Mouse (Mus musculus) forebrain, embryonic 13.5 days (tissue): ENCODE results near the gene Lcmt1. TPM values are rescaled to one million over a fixed set of nuclear protein-coding genes. Genes with fewer than 3 reads are reported as not detected.

Experiments used
- ATAC-seq: fragments of 200-750 bp; cut with Nextera tagmentation; 2 replicates; pipeline ENCODE4 v1.8.0; 2017
- H3K27ac ChIP-seq: fragments of 300-500 bp; sonication (generic); 2 replicates; pipeline ENCODE4 v1.5.1; 2015; ENCODE audit warnings: inconsistent platforms, mild to moderate bottlenecking, moderate library complexity
- H3K27me3 ChIP-seq: fragments of 300-500 bp; sonication (generic); 2 replicates; pipeline ENCODE4 v1.6.1; 2015; ENCODE audit warnings: mild to moderate bottlenecking, inconsistent platforms
- H3K36me3 ChIP-seq: fragments of 300-500 bp; sonication (generic); 2 replicates; pipeline ENCODE4 v1.6.1; 2015; ENCODE audit warnings: mild to moderate bottlenecking, inconsistent platforms; ENCODE audit not compliant: poor library complexity, severe bottlenecking
- H3K4me1 ChIP-seq: fragments of 300-500 bp; sonication (generic); 2 replicates; pipeline ENCODE4 v1.6.1; 2015; ENCODE audit warnings: inconsistent platforms
- H3K4me2 ChIP-seq: fragments of 300-500 bp; sonication (generic); 2 replicates; pipeline ENCODE4 v1.6.1; 2015; ENCODE audit warnings: inconsistent platforms, mild to moderate bottlenecking, moderate library complexity
- H3K4me3 ChIP-seq: fragments of 300-500 bp; sonication (generic); 2 replicates; pipeline ENCODE4 v1.5.1; 2015; ENCODE audit warnings: mild to moderate bottlenecking, inconsistent platforms
- H3K9ac ChIP-seq: fragments of 300-500 bp; sonication (generic); 2 replicates; pipeline ENCODE4 v1.6.1; 2015; ENCODE audit warnings: mild to moderate bottlenecking, inconsistent platforms
- H3K9me3 ChIP-seq: fragments of 300-500 bp; sonication (generic); replicated peaks from 2 replicates; pipeline ENCODE4 v1.6.1; 2016; ENCODE audit warnings: inconsistent platforms
- WGBS: fragments of 180-500 bp; shearing (Covaris S2); methylation state at CpG from one replicate; pipeline ENCODE4 v1.1.7; 2015; 5-methylcytosine and 5-hydroxymethylcytosine counted together
- polyA plus RNA-seq: library from polyadenylated mRNA; unstranded; fragments of >200 nt; fragmentation: Nextera tagmentation; extraction: Ambion mirVana; gene quantifications from 2 replicates; pipeline ENCODE4 v1.2.1, GENCODE M21; 2015

The Lcmt1 gene
- polyA plus RNA-seq, 1 experiment from 2014 or later, result 87.7 TPM

- no peak overlapping the region for H3K9ac ChIP-seq
- no peaks in the 10 kb centered on the region for H3K27me3 ChIP-seq
- H3K4me3 ChIP-seq, result no peak overlapping the region
- H3K27ac ChIP-seq, result no peak overlapping the region
- no peaks in the 10 kb centered on the region for H3K9me3 ChIP-seq
- no peaks in the 10 kb centered on the region for H3K4me1 ChIP-seq
- H3K36me3 ChIP-seq, result peaks cover 43% of the 10 kb centered on the region
- WGBS, result 92% methylated on average over 1 of the region's 1 CpGs
- no peak overlapping the region for H3K4me2 ChIP-seq
- no peak for ATAC-seq
Observed at GRCm38 (mm10) chr7:123411109-123411508, 41.5 kb downstream of the Lcmt1 start.

- Histone ChIP-seq H3K27ac (no peak overlapping the region), H3K36me3 (peaks cover 40% of the 10 kb centered on the region), H3K9me3 (no peaks in the 10 kb centered on the region), H3K9ac (no peak overlapping the region), H3K4me3 (no peak overlapping the region), H3K27me3 (no peaks in the 10 kb centered on the region), H3K4me1 (no peaks in the 10 kb centered on the region), H3K4me2 (no peak overlapping the region)
- ATAC-seq, result no peak
- 72% methylated on average over 3 of the region's 3 CpGs for WGBS
Observed at GRCm38 (mm10) chr7:123412143-123412542, 42.6 kb downstream of the Lcmt1 start.

GRCm38 (mm10) chr7:123416803-123417202 lies 47.2 kb downstream of the Lcmt1 start:
- peaks cover 55% of the 10 kb centered on the region for H3K36me3 ChIP-seq
- H3K9me3 ChIP-seq, result no peaks in the 10 kb centered on the region
- H3K27me3 ChIP-seq, result no peaks in the 10 kb centered on the region
- H3K4me1 ChIP-seq, result no peaks in the 10 kb centered on the region
- H3K4me2 ChIP-seq, result no peak overlapping the region
- no peak for ATAC-seq
- no peak overlapping the region for H3K4me3 ChIP-seq
- 88% methylated on average over 4 of the region's 4 CpGs for WGBS
- no peak overlapping the region for H3K9ac ChIP-seq
- H3K27ac ChIP-seq, result no peak overlapping the region

- Histone ChIP-seq H3K27me3 (no peaks in the 10 kb centered on the region), H3K36me3 (peaks cover 57% of the 10 kb centered on the region), H3K27ac (no peak overlapping the region), H3K4me3 (no peak overlapping the region), H3K9ac (no peak overlapping the region), H3K4me2 (no peak overlapping the region), H3K4me1 (no peaks in the 10 kb centered on the region), H3K9me3 (no peaks in the 10 kb centered on the region)
- WGBS, result 84% methylated on average over 3 of the region's 3 CpGs
- ATAC-seq, result no peak
Observed at GRCm38 (mm10) chr7:123417661-123418060, 48.1 kb downstream of the Lcmt1 start.

- 97% methylated on average over 4 of the region's 4 CpGs for WGBS
Observed at GRCm38 (mm10) chr7:123419984-123420383, 50.4 kb downstream of the Lcmt1 start.

GRCm38 (mm10) chr7:123421958-123422357 lies 52.4 kb downstream of the Lcmt1 start:
- 93% methylated on average over 3 of the region's 3 CpGs for WGBS
- no peak for ATAC-seq
- no peak overlapping the region for H3K4me3 ChIP-seq

More at GRCm38 (mm10) chr7:123419984-123420383, 50.4 kb downstream of the Lcmt1 start:
- ATAC-seq, result no peak
- Histone ChIP-seq H3K27ac (no peak overlapping the region), H3K9me3 (no peaks in the 10 kb centered on the region), H3K4me2 (no peak overlapping the region), H3K4me1 (no peaks in the 10 kb centered on the region), H3K27me3 (no peaks in the 10 kb centered on the region), H3K36me3 (peaks cover 62% of the 10 kb centered on the region), H3K4me3 (no peak overlapping the region), H3K9ac (no peak overlapping the region)

GRCm38 (mm10) chr7:123424281-123424680 lies 54.7 kb downstream of the Lcmt1 start:
- Histone ChIP-seq H3K27me3 (no peaks in the 10 kb centered on the region), H3K9ac (no peak overlapping the region), H3K9me3 (no peaks in the 10 kb centered on the region), H3K4me2 (no peak overlapping the region), H3K4me3 (no peak overlapping the region), H3K36me3 (peaks cover 71% of the 10 kb centered on the region), H3K4me1 (no peaks in the 10 kb centered on the region), H3K27ac (no peak overlapping the region)
- 91% methylated on average over 6 of the region's 6 CpGs for WGBS
- ATAC-seq, result no peak

More at GRCm38 (mm10) chr7:123421958-123422357, 52.4 kb downstream of the Lcmt1 start:
- H3K4me1 ChIP-seq, result no peaks in the 10 kb centered on the region
- H3K27me3 ChIP-seq, result no peaks in the 10 kb centered on the region
- H3K36me3 ChIP-seq, result peaks cover 67% of the 10 kb centered on the region
- no peak overlapping the region for H3K4me2 ChIP-seq
- H3K27ac ChIP-seq, result no peak overlapping the region
- H3K9ac ChIP-seq, result no peak overlapping the region
- H3K9me3 ChIP-seq, result no peaks in the 10 kb centered on the region

GRCm38 (mm10) chr7:123425134-123425757 lies 55.7 kb downstream of the Lcmt1 start:
- H3K27me3 ChIP-seq, result no peaks in the 10 kb centered on the region
- ATAC-seq, result no peak
- no peaks in the 10 kb centered on the region for H3K4me1 ChIP-seq
- H3K36me3 ChIP-seq, result peaks cover 72% of the 10 kb centered on the region
- H3K4me2 ChIP-seq, result no peak overlapping the region
- 88% methylated on average over 6 of the region's 6 CpGs for WGBS
- H3K27ac ChIP-seq, result no peak overlapping the region
- no peak overlapping the region for H3K4me3 ChIP-seq
- H3K9me3 ChIP-seq, result no peaks in the 10 kb centered on the region
- no peak overlapping the region for H3K9ac ChIP-seq

- Histone ChIP-seq H3K36me3 (peaks cover 52% of the 10 kb centered on the region), H3K27me3 (no peaks in the 10 kb centered on the region), H3K9ac (no peak overlapping the region), H3K4me2 (no peak overlapping the region), H3K4me1 (no peaks in the 10 kb centered on the region), H3K27ac (no peak overlapping the region), H3K9me3 (no peaks in the 10 kb centered on the region), H3K4me3 (no peak overlapping the region)
- 89% methylated on average over 8 of the region's 8 CpGs for WGBS
- ATAC-seq, result no peak
Observed at GRCm38 (mm10) chr7:123429624-123430410, 60.2 kb downstream of the Lcmt1 start.

GRCm38 (mm10) chr7:123430411-123430705 lies 60.8 kb downstream of the Lcmt1 start:
- H3K9ac ChIP-seq, result no peak overlapping the region
- no peak overlapping the region for H3K4me3 ChIP-seq
- 91% methylated on average over 4 of the region's 4 CpGs for WGBS
- no peaks in the 10 kb centered on the region for H3K4me1 ChIP-seq
- peaks cover 48% of the 10 kb centered on the region for H3K36me3 ChIP-seq
- no peak for ATAC-seq
- H3K9me3 ChIP-seq, result no peaks in the 10 kb centered on the region
- no peaks in the 10 kb centered on the region for H3K27me3 ChIP-seq
- no peak overlapping the region for H3K4me2 ChIP-seq
- H3K27ac ChIP-seq, result no peak overlapping the region

GRCm38 (mm10) chr7:123431206-123431605 lies 61.6 kb downstream of the Lcmt1 start:
- H3K9me3 ChIP-seq, result no peaks in the 10 kb centered on the region
- no peaks in the 10 kb centered on the region for H3K27me3 ChIP-seq
- ATAC-seq, result no peak
- no peak overlapping the region for H3K4me3 ChIP-seq
- H3K27ac ChIP-seq, result no peak overlapping the region
- no peaks in the 10 kb centered on the region for H3K4me1 ChIP-seq
- no peak overlapping the region for H3K9ac ChIP-seq
- H3K4me2 ChIP-seq, result no peak overlapping the region
- WGBS, result 78% methylated on average over 4 of the region's 4 CpGs
- peaks cover 46% of the 10 kb centered on the region for H3K36me3 ChIP-seq

- H3K27me3 ChIP-seq, result no peaks in the 10 kb centered on the region
- ATAC-seq, result no peak
- H3K4me2 ChIP-seq, result no peak overlapping the region
- 91% methylated on average over 1 of the region's 1 CpGs for WGBS
- no peaks in the 10 kb centered on the region for H3K36me3 ChIP-seq
- no peaks in the 10 kb centered on the region for H3K4me1 ChIP-seq
- no peak overlapping the region for H3K4me3 ChIP-seq
- no peak overlapping the region for H3K9ac ChIP-seq
- no peaks in the 10 kb centered on the region; the same call in 1 of the 2 replicates for H3K9me3 ChIP-seq
- H3K27ac ChIP-seq, result no peak overlapping the region
Observed at GRCm38 (mm10) chr7:123442079-123442478, 72.5 kb downstream of the Lcmt1 start.
